Mouse (Mus musculus) B cell, adult 2 months (primary cell): ENCODE results near the gene Ppp1r3e.
A peak's percentile ranks its signal among the peaks of the same experiment; 100 is the strongest.

Experiments used
- DNase-seq, 2 experiments: peaks; one replicate each; pipeline ENCODE4 v3.0.0; 2022

Ppp1r3e gene

DNA sequence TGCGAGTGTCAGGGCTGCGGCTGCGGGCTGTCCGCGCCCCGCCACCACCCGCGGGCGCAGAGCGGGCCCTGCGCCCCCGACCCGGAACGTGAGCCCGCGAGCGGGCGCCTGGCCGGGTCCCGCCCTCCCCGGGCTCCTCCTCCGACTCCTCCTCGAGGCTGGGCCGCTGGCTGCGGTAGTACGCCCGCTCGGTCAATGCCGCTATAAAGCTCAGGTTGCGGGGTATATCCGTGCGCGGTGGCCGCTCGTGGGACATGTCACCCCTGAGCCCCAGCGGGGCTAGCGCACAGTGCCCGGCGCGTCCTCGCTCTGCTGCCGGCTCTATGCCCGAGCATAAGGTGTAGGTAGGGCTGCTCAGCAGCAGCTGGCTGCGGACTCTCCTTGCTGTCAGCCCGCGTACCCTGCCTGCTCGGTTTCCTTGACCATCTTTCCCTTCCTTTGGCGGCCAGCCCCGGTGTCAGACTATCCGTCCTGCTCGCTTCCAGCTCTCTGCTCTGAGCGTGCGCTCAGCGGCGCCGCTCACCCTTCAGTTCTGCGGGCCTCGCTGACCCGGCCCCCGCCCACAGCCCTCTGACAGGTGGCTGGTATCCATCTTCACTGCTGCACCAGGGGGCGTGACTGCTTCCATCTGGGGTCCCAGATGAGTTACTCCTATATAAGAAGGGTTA is at the start of gene Ppp1r3e:
TSS of gene Ppp1r3e (minus strand) at position 503 of the 668 bp plus-strand sequence.
- DNase-seq = peak; percentile 54 to 58

- no peak for DNase-seq
Measured at GRCm38 (mm10) chr14:54926401-54927158, 49.2 kb upstream of the Ppp1r3e start.

GRCm38 (mm10) chr14:54925349-54926342 is 48.3 kb upstream of the Ppp1r3e start, which contains the start of gene Efs:
Efs (minus strand) TSS chr14:54926126.
- no peak for DNase-seq

DNA sequence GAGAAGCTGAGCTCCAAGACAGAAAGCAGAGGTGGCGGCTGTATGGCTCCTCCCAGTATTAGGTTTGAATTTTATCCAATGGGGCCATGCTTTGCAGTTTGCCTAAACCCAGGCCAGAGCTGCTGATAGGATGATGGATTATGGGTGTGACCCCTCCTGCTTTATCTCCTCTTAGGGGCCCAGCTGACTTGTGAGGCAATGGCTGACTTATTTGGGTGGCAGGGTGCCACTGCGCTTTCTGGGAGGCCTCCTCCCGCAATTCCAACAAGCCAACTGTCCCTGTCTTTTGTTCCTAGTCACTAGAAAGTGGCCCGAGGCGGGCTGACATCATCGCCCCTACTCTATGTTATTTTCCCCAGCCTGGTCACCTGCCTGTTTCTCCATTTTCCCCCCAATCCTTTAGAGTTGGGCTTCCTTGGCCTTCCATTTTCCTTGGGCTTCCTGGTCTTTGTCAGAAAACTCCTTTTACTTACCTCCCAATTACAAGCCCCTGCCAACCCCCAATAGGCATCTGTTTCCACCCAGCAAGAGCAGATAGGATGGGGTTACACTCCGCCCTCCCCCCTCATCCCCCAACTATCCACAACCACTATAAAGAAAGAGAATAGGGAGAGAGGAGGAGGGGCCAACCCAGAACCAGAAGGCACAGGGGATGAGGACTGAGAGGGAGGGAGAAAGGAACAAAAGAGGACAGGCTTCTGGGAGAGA is 47.4 kb upstream of the Ppp1r3e start:
- DNase-seq = no peak

DNA sequence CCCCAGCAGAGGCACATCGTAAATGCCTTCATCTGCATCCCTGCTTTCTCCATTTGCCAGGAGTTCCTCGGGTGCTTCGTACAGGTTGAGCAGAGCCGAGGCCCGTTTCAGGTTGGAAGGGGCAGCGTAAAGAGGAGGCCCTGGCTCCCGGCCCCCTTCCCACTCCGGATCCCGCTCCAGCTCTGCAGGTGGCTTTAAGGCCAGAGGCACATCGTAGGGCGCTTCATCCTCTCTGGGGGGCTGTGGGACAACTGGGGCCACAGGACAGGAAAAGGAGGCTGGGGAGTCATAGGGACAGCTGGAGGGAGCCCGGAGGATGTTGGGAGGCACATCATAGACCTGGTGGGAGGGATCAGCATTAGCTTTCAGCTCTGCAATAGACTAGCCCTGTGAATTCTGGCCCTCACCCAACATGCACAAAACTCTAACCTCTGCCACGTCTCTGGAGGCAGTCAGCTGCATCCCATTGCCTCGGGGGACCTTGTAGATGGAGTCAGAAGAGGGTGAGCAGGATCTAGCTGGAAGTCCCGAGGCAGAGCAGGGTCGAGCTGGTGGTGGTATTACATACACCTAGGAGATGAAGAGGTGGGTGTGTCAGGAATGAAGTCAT is 42.8 kb upstream of the Ppp1r3e start:
- no peak for DNase-seq

GRCm38 (mm10) chr14:54913343-54913742 is 36.0 kb upstream of the Ppp1r3e start:
- DNase-seq = no peak

DNA sequence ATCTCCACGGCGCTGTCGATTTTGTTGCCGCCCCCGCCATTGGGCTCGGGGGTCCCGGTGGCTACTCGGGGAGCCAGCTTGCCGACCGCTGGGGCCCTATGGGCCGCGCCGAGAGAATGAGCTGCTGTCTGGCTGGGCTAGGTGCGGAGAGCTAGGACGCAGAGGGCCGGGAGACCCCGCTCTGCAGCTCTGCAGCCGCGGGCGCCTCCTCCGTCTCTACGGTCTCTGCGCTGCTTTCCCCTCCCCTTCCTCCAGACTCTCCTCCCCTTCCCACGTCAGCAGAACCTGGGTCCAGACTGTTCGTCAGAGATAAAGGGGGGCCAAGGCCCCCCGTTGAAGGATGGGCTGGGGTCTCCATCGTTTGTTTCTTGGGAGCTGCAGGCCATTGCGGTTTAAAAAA is 35.5 kb upstream of the Ppp1r3e start, which contains the start of gene Slc22a17:
TSS of gene Slc22a17 (minus strand) at position 247 of the 400 bp plus-strand sequence.
- peak; percentile 55 to 63 for DNase-seq

DNA sequence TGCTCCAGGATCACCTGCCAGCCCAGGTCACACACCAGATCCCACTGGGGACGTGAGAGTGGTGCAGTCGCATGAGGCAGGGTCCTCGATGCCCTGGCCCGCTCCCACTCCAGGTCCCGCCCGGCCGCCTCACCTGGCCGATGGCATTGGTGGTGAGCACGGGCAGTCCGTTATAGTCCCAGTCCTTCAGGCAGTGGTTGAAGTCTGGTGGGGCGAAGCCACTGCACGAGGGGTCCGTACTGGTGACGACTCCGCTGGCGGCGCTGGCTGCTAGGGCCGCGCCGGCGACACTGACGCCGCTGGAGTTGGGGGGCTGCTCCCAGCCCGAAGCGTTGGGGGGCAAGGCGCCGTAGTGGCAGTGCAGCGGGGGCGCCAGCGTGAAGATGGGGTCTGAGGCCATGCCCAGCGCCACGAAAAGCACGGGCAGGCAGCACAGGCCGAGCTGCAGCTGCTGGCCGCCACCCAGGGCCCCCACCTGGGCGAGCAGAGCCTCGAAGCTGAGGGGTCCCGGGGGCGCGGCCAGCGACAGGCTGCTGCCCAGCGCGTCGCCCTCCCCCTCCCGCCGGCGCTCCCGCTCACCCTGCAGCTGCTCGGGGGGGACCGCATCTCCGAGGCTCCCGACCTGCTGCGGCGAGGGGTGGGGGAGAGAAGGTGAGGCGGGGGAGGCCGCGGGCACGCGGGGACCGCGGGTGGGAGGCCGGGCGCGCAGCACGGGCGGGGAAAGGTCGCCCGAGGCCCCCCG is 34.9 kb upstream of the Ppp1r3e start:
- DNase-seq = no peak

GRCm38 (mm10) chr14:54908682-54909081 is 31.3 kb upstream of the Ppp1r3e start:
- DNase-seq = no peak

- DNase-seq = no peak
Measured at GRCm38 (mm10) chr14:54903641-54904040, 26.3 kb upstream of the Ppp1r3e start.

GRCm38 (mm10) chr14:54900383-54900782 is 23.0 kb upstream of the Ppp1r3e start:
- DNase-seq = peak; percentile 67 to 72

DNA sequence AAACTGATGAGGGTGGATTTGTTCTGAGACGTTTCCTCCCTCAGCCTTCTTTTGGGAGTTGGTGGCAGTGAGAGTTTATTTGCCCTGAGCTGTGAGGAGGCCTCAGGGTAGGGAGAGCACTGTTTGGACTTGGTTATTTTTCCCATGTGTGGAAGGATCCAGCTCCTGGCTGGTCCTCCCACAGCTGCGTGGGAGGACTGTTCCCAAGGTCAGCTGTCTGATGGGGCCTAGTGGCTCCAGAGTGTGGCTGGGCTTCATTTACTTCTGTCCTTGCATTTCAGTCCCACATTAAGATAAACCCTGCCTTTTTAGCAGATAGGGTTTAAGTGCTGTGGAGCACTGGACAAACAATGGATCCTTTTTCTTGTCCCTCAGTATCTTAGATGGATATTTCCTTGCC is 20.1 kb upstream of the Ppp1r3e start:
- no peak for DNase-seq

- peak; percentile 41 to 66 for DNase-seq
Measured at GRCm38 (mm10) chr14:54894296-54895151, 17.2 kb upstream of the Ppp1r3e start.

DNA sequence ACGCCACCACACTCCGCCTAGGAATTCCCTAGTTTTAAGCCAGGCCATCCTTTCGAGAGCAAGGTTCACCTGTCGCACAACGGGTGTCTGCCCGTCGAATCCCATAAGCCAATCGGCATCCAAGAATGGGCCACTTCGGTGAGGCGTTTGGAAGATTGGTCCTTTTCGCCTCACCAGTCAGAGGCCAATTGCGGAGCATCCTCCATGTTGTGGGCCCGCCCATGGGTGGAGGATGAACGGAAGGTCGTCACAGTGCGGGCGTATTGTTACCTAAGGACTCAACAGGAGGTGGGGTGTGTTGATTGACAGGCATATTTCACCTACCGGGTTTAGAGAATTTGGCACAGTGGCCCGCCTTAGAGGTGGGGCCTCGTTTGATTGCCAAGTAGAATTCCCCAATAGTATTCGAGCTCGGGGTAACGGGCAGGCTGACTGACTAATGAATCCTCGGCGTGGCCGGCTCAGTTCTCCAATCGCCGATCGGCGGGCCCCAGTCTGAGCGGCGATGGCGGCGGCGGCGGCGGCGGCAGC is 16.4 kb upstream of the Ppp1r3e start:
- DNase-seq = peak; percentile 94 to 96

- DNase-seq = no peak
Measured at GRCm38 (mm10) chr14:54892200-54892599, 14.8 kb upstream of the Ppp1r3e start, which contains the start of gene Pabpn1. Pabpn1 (plus strand) TSS chr14:54892500.

- DNase-seq = no peak
Measured at GRCm38 (mm10) chr14:54885309-54885708, 8.0 kb upstream of the Ppp1r3e start.

DNA sequence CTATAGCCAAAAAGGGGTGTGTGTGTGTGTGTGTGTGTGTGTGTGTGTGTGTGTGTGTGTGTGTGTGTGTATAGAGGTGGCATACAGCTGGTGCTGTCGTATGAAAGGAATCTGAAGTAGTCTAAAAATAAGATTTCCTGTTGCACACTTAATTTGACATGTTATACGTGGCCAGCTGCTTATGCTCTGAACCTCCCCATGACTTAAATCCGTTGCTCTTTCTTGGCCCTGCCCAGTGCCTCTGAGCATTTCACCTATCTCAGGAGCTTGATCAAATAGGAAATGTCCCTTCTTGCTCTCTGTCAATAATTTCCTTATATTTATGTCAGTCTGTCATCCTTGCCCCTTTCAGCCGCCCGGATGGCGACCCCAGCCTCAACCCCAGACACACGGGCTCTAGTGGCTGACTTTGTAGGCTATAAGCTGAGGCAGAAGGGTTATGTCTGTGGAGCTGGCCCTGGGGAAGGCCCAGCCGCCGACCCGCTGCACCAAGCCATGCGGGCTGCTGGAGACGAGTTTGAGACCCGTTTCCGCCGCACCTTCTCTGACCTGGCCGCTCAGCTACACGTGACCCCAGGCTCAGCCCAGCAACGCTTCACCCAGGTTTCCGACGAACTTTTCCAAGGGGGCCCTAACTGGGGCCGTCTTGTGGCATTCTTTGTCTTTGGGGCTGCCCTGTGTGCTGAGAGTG is 6.8 kb upstream of the Ppp1r3e start:
- DNase-seq = no peak

GRCm38 (mm10) chr14:54883154-54884021 is 6.0 kb upstream of the Ppp1r3e start, which contains the start of the genes Bcl2l2 and Gm20521:
Bcl2l2 (plus strand) TSS chr14:54883377.
Gm20521 (plus strand) TSS chr14:54883441.
- DNase-seq = peak; percentile 25 to 34
